Mouse (Mus musculus) cortical plate, adult 2 months (tissue): Measurements from ENCODE around the gene Auts2. TPM values are rescaled to one million over a fixed set of nuclear protein-coding genes. Genes with fewer than 3 reads are reported as not detected.

ENCODE experiments used
- H3K27ac ChIP-seq: fragments of 200-500 bp; 2 replicates; pipeline ENCODE4 v1.5.1; 2012; ENCODE audit warnings: low read length, control low read depth, inconsistent platforms; ENCODE audit not compliant: insufficient read depth
- H3K4me1 ChIP-seq: fragments of 200-500 bp; 2 replicates; pipeline ENCODE4 v1.6.1; 2011; ENCODE audit warnings: low read length; ENCODE audit not compliant: control insufficient read depth, insufficient read depth
- H3K4me3 ChIP-seq: fragments of 200-500 bp; 2 replicates; pipeline ENCODE4 v1.5.1; 2011; ENCODE audit warnings: mild to moderate bottlenecking, low read length, control low read depth; ENCODE audit not compliant: insufficient read depth
- CTCF ChIP-seq: fragments of 200-500 bp; IDR thresholded peaks from 2 replicates; pipeline ENCODE4 v1.5.1; 2011; ENCODE audit warnings: mild to moderate bottlenecking, control low read depth, low read length; ENCODE audit not compliant: insufficient read depth; ENCODE audit errors: extremely low read depth
- POLR2A ChIP-seq: fragments of 200-500 bp; IDR thresholded peaks from 2 replicates; pipeline ENCODE4 v1.6.1; 2011; ENCODE audit warnings: mild to moderate bottlenecking, low read length, control low read depth; ENCODE audit not compliant: insufficient read depth; ENCODE audit errors: extremely low read depth
- polyA plus RNA-seq: library from polyadenylated mRNA; depleted of rRNA; stranded (reverse); fragments of >200 nt; gene quantifications from 2 replicates; pipeline ENCODE4 v1.2.3, GENCODE M21; 2012

Gene Auts2
- polyA plus RNA-seq, 1 experiment: 29.7 TPM

DNA sequence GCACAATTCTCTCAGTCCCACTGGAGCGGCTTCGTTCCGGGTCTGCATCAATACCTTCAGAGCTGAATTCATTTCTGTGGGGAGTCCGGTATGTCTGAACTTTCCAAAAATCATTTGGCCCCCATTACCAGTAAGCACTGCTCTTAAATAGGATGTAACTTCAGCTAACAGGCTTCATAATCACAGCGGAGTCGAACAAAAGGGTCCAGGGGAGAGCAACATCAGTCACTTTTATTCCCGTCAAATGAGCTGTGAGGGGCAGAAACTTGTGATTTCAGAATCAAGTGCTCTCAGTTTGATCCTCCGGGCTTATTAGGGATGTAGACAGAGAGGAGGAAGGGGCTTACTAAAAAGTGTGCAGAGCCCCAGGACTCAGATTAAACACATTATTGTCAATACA lies 629.6 kb downstream of the Auts2 start:
- Histone ChIP-seq H3K4me1 (no peaks in the 10 kb centered on the region), H3K4me3 (no peak overlapping the region), H3K27ac (no peak overlapping the region)
- TF ChIP-seq CTCF (no peak), POLR2A (no peak)

DNA sequence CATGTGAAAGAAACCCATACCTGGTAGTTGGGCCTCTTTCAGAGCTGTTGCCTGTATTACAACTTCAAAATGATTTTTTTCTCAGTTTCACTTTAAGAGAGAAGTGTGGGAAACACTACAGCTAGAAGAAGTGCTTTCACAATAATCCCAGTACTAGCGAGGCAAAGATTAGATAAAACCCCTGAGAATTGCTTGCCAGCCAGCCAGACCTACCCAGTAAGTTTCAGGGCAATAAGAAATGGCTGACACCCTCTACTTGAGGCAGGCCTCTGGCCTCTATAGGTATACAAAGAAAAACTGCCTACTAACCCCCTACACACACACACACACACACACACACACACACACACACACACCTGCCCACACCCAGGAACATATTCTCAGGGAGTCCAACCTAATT lies 630.2 kb downstream of the Auts2 start:
- H3K4me3 ChIP-seq: no peak overlapping the region
- no peak overlapping the region for H3K27ac ChIP-seq
- H3K4me1 ChIP-seq: no peaks in the 10 kb centered on the region
- TF ChIP-seq POLR2A (no peak), CTCF (no peak)

GRCm38 (mm10) chr5:131906313-131906712 lies 636.8 kb downstream of the Auts2 start:
- Histone ChIP-seq H3K27ac (no peak overlapping the region), H3K4me1 (no peaks in the 10 kb centered on the region), H3K4me3 (no peak overlapping the region)
- TF ChIP-seq POLR2A (no peak), CTCF (no peak)

- H3K27ac ChIP-seq: no peak overlapping the region
- TF ChIP-seq CTCF: no peak
- no peak for TF ChIP-seq POLR2A
- H3K4me3 ChIP-seq: no peak overlapping the region
- H3K4me1 ChIP-seq: no peaks in the 10 kb centered on the region
Measured at GRCm38 (mm10) chr5:131904478-131904877, 638.7 kb downstream of the Auts2 start.

GRCm38 (mm10) chr5:131898048-131898638 lies 645.0 kb downstream of the Auts2 start:
- Histone ChIP-seq H3K4me3 (no peak overlapping the region), H3K27ac (no peak overlapping the region), H3K4me1 (no peaks in the 10 kb centered on the region)
- TF ChIP-seq CTCF (no peak), POLR2A (no peak)

- TF ChIP-seq POLR2A (no peak), CTCF (no peak)
- no peak overlapping the region for H3K4me3 ChIP-seq
Measured at GRCm38 (mm10) chr5:131886636-131887035, 656.5 kb downstream of the Auts2 start.

GRCm38 (mm10) chr5:131876569-131876968 lies 666.6 kb downstream of the Auts2 start:
- peaks cover 2% of the 10 kb centered on the region; the same call in 1 of the 2 replicates for H3K4me1 ChIP-seq
- TF ChIP-seq CTCF (no peak), POLR2A (no peak)
- no peak overlapping the region for H3K27ac ChIP-seq

More at GRCm38 (mm10) chr5:131886636-131887035, 656.5 kb downstream of the Auts2 start:
- H3K4me1 ChIP-seq: no peaks in the 10 kb centered on the region
- no peak overlapping the region for H3K27ac ChIP-seq

GRCm38 (mm10) chr5:131875976-131876375 lies 667.2 kb downstream of the Auts2 start:
- TF ChIP-seq POLR2A (no peak), CTCF (no peak)
- H3K4me3 ChIP-seq: no peak overlapping the region
- H3K4me1 ChIP-seq: peaks cover 2% of the 10 kb centered on the region; the same call in 1 of the 2 replicates
- H3K27ac ChIP-seq: no peak overlapping the region

More at GRCm38 (mm10) chr5:131876569-131876968, 666.6 kb downstream of the Auts2 start:
- no peak overlapping the region for H3K4me3 ChIP-seq

DNA sequence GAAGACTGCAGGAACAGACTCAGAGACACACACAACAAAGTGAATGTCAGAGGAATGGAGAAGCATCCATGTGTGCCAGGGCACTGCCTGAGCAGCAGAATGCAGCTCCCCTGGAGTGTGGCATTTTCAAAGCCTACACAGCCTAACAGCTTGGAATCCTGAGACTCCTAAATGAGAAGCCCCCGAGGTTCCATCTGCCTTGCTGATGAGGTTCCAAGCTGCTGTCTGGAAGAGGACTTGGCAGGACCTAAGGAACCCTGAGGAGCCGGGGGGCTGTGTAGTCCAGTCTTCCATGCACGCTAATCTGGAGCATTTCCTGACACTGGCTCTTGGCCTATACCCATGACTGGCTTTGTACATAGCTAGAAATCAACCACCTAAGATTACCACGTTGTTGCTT lies 670.0 kb downstream of the Auts2 start:
- Histone ChIP-seq H3K4me3 (no peak overlapping the region), H3K4me1 (peaks cover 2% of the 10 kb centered on the region; the same call in 1 of the 2 replicates), H3K27ac (no peak overlapping the region)
- TF ChIP-seq CTCF: no peak
- TF ChIP-seq POLR2A: no peak

- TF ChIP-seq CTCF: no peak
- TF ChIP-seq POLR2A: no peak
- H3K4me3 ChIP-seq: no peak overlapping the region
- no peak overlapping the region for H3K27ac ChIP-seq
- H3K4me1 ChIP-seq: peaks cover 2% of the 10 kb centered on the region; the same call in 1 of the 2 replicates
Measured at GRCm38 (mm10) chr5:131869711-131870499, 673.2 kb downstream of the Auts2 start.
